Mouse (Mus musculus): ENCODE results near the gene Cptp. TPM values are rescaled to one million over a fixed set of nuclear protein-coding genes. Genes with fewer than 3 reads are reported as not detected.

The Cptp gene
- polyA plus RNA-seq, 1 experiment, result 69.1 TPM

DNA sequence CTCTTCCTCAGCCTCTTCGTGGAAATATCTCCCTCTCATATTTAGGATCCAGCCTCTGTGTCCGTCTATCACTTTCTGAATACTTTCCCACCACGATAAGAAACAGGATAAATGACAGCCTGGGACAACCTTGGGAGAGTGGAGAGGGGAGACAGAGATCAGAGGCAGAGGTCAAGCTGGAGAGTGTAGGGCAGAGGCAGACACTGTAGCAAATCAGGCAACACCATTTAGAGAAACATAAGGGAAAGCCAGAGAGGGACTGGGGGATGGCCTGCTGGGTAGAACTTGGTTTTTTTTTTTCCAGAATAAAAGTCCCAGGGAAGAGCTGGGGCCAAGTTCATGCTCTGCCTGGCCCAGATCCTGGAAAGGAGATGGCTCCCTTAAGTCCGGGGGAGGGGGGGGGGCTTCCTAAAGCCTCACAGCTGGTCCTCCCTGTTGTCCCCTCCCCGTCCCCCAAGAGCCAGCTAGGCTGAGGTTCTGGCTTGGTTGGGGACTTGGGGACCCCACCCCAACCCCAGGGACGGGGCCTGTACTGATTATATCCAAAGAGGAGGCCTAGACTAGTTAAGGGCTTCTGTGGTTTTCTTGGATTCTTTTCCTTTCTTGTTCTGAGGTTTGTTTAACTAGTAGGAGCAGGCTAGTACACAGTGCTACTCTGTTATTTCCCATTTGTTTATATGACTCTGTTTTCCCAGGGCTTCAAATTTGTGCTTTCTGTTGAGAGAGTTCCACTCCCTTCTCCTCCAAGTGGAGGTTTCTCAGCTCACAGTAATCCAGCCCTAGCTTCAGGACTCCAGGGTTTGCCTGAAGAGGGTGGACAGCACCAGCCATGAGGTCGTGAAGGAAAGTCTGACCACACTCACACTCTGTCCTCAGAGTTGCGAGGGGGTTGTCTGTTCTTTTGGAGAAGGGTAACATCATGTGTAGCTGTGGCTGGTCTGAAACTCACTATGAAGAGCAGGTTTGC lies 30.8 kb downstream of the Cptp start:
- Histone ChIP-seq H3K4me3 (ENCODE audit: low read depth, low read length) (0 out of 2 replicates have a peak overlapping the region, but pooled peaks have one; percentile 6), H3K36me3 (ENCODE audit: control insufficient read depth, insufficient read depth, low read length) (no peaks in the 10 kb centered on the region), H3K27ac (ENCODE audit: insufficient read depth, low read depth, low read length) (peak overlapping the region; percentile 94), H3K4me1 (ENCODE audit: control insufficient read depth, insufficient read depth, insufficient read length, low read length) (peaks cover 17% of the 10 kb centered on the region), H3K27me3 (ENCODE audit: control insufficient read depth, insufficient read depth, low read length) (no peaks in the 10 kb centered on the region)
- TF ChIP-seq CTCF (IDR thresholded peaks at IDR 0.05; ENCODE audit: extremely low read depth, insufficient read length, insufficient replicate concordance, low read depth, low read length), result no peak
- TF ChIP-seq POLR2A (IDR thresholded peaks at IDR 0.05; ENCODE audit: low read depth, low read length), result no peak
- 67% methylated on average over 8 of the region's 8 CpGs for WGBS

- Histone ChIP-seq H3K27me3 (ENCODE audit: control insufficient read depth, insufficient read depth, low read length) (no peaks in the 10 kb centered on the region), H3K4me1 (ENCODE audit: control insufficient read depth, insufficient read depth, insufficient read length, low read length) (peaks cover 20% of the 10 kb centered on the region), H3K27ac (ENCODE audit: insufficient read depth, low read depth, low read length) (peak overlapping the region; percentile 93), H3K4me3 (ENCODE audit: low read depth, low read length) (no peak overlapping the region), H3K36me3 (ENCODE audit: control insufficient read depth, insufficient read depth, low read length) (peaks cover 4% of the 10 kb centered on the region; the same call in 1 of the 2 replicates)
- TF ChIP-seq POLR2A (IDR thresholded peaks at IDR 0.05; ENCODE audit: low read depth, low read length), result no peak
- no peak for TF ChIP-seq CTCF (IDR thresholded peaks at IDR 0.05; ENCODE audit: extremely low read depth, insufficient read length, insufficient replicate concordance, low read depth, low read length)
- WGBS, result 49% methylated on average over 11 of the region's 11 CpGs
Observed at GRCm38 (mm10) chr4:155837404-155838010, 31.7 kb downstream of the Cptp start.

DNA sequence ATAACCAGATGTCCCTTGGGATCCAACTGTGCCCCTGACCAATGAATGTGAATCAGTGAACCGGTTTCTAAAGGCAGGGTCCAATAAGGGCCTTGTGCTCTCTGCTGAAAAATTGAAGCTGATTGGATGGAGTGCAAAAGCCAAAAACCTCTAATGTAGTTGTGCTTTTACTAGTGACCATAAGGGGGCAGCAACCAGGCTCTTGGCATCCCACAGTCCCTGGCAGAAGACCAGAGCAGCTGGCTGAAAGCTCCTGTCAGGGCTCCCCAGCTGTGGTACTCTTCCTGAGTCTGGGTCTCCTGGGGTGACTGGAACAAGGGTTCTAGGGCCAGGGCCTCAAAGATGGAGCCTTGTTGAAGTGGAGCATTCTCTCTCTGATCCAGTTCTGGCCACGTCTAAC lies 35.4 kb downstream of the Cptp start:
- Histone ChIP-seq H3K36me3 (ENCODE audit: control insufficient read depth, insufficient read depth, low read length) (peaks cover 4% of the 10 kb centered on the region; the same call in 1 of the 2 replicates), H3K27ac (ENCODE audit: insufficient read depth, low read depth, low read length) (peak overlapping the region; percentile 38), H3K4me1 (ENCODE audit: control insufficient read depth, insufficient read depth, insufficient read length, low read length) (peaks cover 13% of the 10 kb centered on the region), H3K4me3 (ENCODE audit: low read depth, low read length) (no peak overlapping the region), H3K27me3 (ENCODE audit: control insufficient read depth, insufficient read depth, low read length) (no peaks in the 10 kb centered on the region)
- TF ChIP-seq POLR2A (IDR thresholded peaks at IDR 0.05; ENCODE audit: low read depth, low read length), result no peak
- TF ChIP-seq CTCF (IDR thresholded peaks at IDR 0.05; ENCODE audit: extremely low read depth, insufficient read length, insufficient replicate concordance, low read depth, low read length), result peak; percentile 81; the same call in 1 of the 2 replicates
- 21% methylated on average over 2 of the region's 2 CpGs for WGBS

GRCm38 (mm10) chr4:155833234-155833633 lies 36.0 kb downstream of the Cptp start:
- TF ChIP-seq POLR2A (IDR thresholded peaks at IDR 0.05; ENCODE audit: low read depth, low read length) (no peak), CTCF (IDR thresholded peaks at IDR 0.05; ENCODE audit: extremely low read depth, insufficient read length, insufficient replicate concordance, low read depth, low read length) (no peak)
- Histone ChIP-seq H3K27ac (ENCODE audit: insufficient read depth, low read depth, low read length) (no peak overlapping the region), H3K27me3 (ENCODE audit: control insufficient read depth, insufficient read depth, low read length) (no peaks in the 10 kb centered on the region)

DNA sequence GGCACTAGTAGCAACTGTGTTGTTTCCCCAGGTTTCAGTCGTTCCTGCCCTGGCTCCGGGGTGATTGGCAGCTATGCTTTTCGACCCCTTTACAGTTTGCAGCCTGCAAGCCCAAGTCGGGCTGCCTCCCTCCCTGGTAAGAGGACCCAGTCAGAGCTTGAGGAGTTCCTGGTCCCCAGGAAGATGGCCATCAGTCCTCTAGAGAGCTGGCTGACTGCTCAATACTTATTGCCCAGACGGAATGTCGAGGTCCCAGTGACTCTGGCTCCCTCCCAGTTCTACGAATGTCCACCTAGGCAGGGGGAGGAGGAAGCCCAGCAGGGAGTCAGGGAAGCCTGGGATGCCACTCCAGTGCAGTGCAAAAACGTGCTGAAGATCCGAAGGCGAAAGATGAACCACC lies 36.9 kb downstream of the Cptp start:
- Histone ChIP-seq H3K36me3 (ENCODE audit: control insufficient read depth, insufficient read depth, low read length) (peaks cover 4% of the 10 kb centered on the region; the same call in 1 of the 2 replicates), H3K4me1 (ENCODE audit: control insufficient read depth, insufficient read depth, insufficient read length, low read length) (peaks cover 13% of the 10 kb centered on the region), H3K27me3 (ENCODE audit: control insufficient read depth, insufficient read depth, low read length) (no peaks in the 10 kb centered on the region), H3K4me3 (ENCODE audit: low read depth, low read length) (peak overlapping the region; percentile 80), H3K27ac (ENCODE audit: insufficient read depth, low read depth, low read length) (0 out of 2 replicates have a peak overlapping the region, but pooled peaks have one; percentile 71)
- 37% methylated on average over 10 of the region's 10 CpGs for WGBS
- TF ChIP-seq CTCF (IDR thresholded peaks at IDR 0.05; ENCODE audit: extremely low read depth, insufficient read length, insufficient replicate concordance, low read depth, low read length), result no peak
- no peak for TF ChIP-seq POLR2A (IDR thresholded peaks at IDR 0.05; ENCODE audit: low read depth, low read length)

More at GRCm38 (mm10) chr4:155833234-155833633, 36.0 kb downstream of the Cptp start:
- Histone ChIP-seq H3K36me3 (ENCODE audit: control insufficient read depth, insufficient read depth, low read length) (peaks cover 4% of the 10 kb centered on the region; the same call in 1 of the 2 replicates), H3K4me1 (ENCODE audit: control insufficient read depth, insufficient read depth, insufficient read length, low read length) (peaks cover 13% of the 10 kb centered on the region), H3K4me3 (ENCODE audit: low read depth, low read length) (no peak overlapping the region)
- 84% methylated on average over 4 of the region's 4 CpGs for WGBS

GRCm38 (mm10) chr4:155831831-155832230 lies 37.4 kb downstream of the Cptp start:
- H3K36me3 ChIP-seq (ENCODE audit: control insufficient read depth, insufficient read depth, low read length), result peaks cover 8% of the 10 kb centered on the region; the same call in 1 of the 2 replicates
- H3K4me1 ChIP-seq (ENCODE audit: control insufficient read depth, insufficient read depth, insufficient read length, low read length), result peaks cover 13% of the 10 kb centered on the region
- TF ChIP-seq POLR2A (IDR thresholded peaks at IDR 0.05; ENCODE audit: low read depth, low read length), result no peak
- no peak for TF ChIP-seq CTCF (IDR thresholded peaks at IDR 0.05; ENCODE audit: extremely low read depth, insufficient read length, insufficient replicate concordance, low read depth, low read length)
- H3K4me3 ChIP-seq (ENCODE audit: low read depth, low read length), result peak overlapping the region; percentile 80
- WGBS, result under 1% methylated on average over 25 of the region's 25 CpGs
- peak overlapping the region; percentile 71 for H3K27ac ChIP-seq (ENCODE audit: insufficient read depth, low read depth, low read length)
- H3K27me3 ChIP-seq (ENCODE audit: control insufficient read depth, insufficient read depth, low read length), result no peaks in the 10 kb centered on the region

Data from small intestine, adult 2 months (tissue).